Mouse (Mus musculus) left cerebral cortex, adult 2 months (tissue): ENCODE measurements at regions not wholly inside any gene's neighbourhood (a gene's known extent, or its start where the extent isn't known, plus 50 kb on each side); places are given as distances from the start of the nearest gene placed in this dataset.

Experiments
- DNase-seq, 2 experiments: peaks; one replicate each; pipeline ENCODE4 v3.0.0; 2021 to 2022; ENCODE audit warnings: low spot score in 2 of 2, mixed read lengths in 1 of 2; ENCODE audit errors: extremely low spot score in 1 of 2
- H3K27ac ChIP-seq: fragments of 200-600 bp; 2 replicates; pipeline ENCODE4 v1.8.1; 2022
- H3K4me3 ChIP-seq: fragments of 200-600 bp; 2 replicates; pipeline ENCODE4 v1.8.1; 2022
- CTCF ChIP-seq: fragments of 200-600 bp; IDR thresholded peaks from 2 replicates; pipeline ENCODE4 v1.8.1; 2022; ENCODE audit warnings: antibody characterized with exemption, mild to moderate bottlenecking, moderate library complexity
- intact Hi-C: fragments of 180-260 bp; cut with DNase I; formaldehyde crosslinking; loops from one replicate; pipeline ENCODE4 v1.15.1; 2025

- intact Hi-C loops = no loop called here
- no peak for DNase-seq
- no peak overlapping the region for H3K27ac ChIP-seq
- no peak overlapping the region for H3K4me3 ChIP-seq
- peak; percentile 24 for TF ChIP-seq CTCF
Observed at GRCm38 (mm10) chr5:97330074-97330473, 62.1 kb downstream of the Naa11 start.

DNA sequence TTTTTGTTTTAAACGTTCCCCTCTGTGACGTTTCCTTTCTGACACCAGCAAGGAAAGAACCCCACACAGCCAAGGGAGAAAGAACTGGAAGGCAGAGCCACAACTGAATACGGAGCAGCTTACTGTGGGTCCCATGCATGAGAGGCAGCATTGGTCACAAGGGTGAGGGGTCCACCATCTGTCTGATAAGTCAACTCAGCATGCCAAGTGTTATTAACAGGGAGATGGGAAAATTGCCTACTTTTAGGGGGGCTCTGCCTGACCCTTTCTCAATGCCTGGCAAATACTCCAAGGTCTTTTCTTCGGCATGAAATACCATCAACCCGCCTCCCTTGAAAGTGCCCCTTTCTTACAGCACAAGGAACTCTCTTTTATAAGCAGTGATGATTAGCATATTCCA, 66.3 kb downstream of the Naa11 start:
- no peak overlapping the region for H3K4me3 ChIP-seq
- no peak overlapping the region for H3K27ac ChIP-seq
- no peak for TF ChIP-seq CTCF
- intact Hi-C loops = no loop called here
- DNase-seq = no peak

DNA sequence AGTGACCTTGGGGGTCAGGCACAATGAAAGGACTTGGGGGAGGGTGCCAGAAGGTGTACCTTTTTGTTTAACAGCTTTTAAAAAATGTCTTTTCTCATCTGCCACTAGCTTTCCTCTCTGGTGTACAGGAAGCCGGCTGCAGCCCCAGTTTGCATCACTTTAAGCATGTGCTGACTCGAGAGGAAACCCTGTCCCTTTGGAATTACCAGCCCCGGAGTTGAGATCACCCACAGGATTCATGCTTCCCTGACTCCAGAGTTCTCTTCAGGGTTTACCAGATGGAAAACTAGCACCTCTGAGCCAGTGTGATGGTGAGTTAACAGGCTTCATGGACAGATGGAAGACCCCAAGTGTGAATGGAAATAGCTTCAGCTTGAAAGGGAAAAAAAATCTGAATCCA, 68.3 kb downstream of the Naa11 start:
- Histone ChIP-seq H3K4me3 (no peak overlapping the region), H3K27ac (no peak overlapping the region)
- intact Hi-C loops = no loop called here
- no peak for TF ChIP-seq CTCF
- DNase-seq = no peak

DNA sequence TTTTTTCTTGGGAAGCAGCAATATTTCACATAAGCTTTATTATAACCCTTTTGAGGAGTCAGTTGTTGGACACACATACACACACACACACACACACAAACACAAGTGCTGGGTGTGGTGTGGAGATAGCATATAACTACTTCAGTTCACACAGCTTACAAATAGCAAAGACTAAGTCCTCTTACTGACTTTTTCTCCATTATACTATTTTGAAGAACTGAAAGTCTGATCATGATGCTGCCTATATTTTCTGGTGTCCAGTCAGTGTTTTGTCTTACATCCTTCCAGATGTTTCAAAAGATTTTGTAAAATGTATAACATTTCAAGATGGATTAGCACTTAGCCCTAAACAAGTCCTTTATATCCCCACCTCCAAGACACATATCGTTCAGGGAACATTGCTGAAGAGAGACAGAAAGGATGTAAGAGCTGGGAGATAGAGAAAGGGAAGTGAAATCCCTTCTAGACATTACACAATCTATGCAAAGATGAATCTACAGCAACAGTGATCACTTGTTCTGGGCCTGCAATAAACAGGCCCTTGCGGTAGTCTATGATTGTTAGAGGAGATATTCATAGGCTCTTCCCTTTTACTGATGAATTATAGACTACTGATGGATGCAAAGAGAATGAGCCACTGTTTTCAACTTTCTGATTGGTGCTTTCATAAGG, 72.2 kb downstream of the Naa11 start:
- H3K4me3 ChIP-seq = no peak overlapping the region
- no peak for TF ChIP-seq CTCF
- no peak for DNase-seq
- intact Hi-C loops = no loop called here
- H3K27ac ChIP-seq = no peak overlapping the region

- Histone ChIP-seq H3K4me3 (no peak overlapping the region), H3K27ac (no peak overlapping the region)
- TF ChIP-seq CTCF = no peak
- no peak for DNase-seq
- intact Hi-C loops = no loop called here
Observed at GRCm38 (mm10) chr5:97306902-97307301, 85.3 kb downstream of the Naa11 start.

- no peak for TF ChIP-seq CTCF
- no peak overlapping the region for H3K4me3 ChIP-seq
- DNase-seq = no peak
- H3K27ac ChIP-seq = no peak overlapping the region
- intact Hi-C loops = no loop called here
Observed at GRCm38 (mm10) chr5:97304921-97305320, 87.3 kb downstream of the Naa11 start.

- DNase-seq = no peak
- TF ChIP-seq CTCF = no peak
- Histone ChIP-seq H3K4me3 (no peak overlapping the region), H3K27ac (no peak overlapping the region; the same call in 1 of the 2 replicates)
- intact Hi-C loops = no loop called here
Observed at GRCm38 (mm10) chr5:97301621-97302020, 90.6 kb downstream of the Naa11 start.

- peak in 1 of 2 experiments; percentile 66 for DNase-seq
- intact Hi-C loops = no loop called here
- H3K4me3 ChIP-seq = no peak overlapping the region
- no peak overlapping the region; the same call in 1 of the 2 replicates for H3K27ac ChIP-seq
- no peak for TF ChIP-seq CTCF
Observed at GRCm38 (mm10) chr5:97300861-97301260, 91.3 kb downstream of the Naa11 start.

DNA sequence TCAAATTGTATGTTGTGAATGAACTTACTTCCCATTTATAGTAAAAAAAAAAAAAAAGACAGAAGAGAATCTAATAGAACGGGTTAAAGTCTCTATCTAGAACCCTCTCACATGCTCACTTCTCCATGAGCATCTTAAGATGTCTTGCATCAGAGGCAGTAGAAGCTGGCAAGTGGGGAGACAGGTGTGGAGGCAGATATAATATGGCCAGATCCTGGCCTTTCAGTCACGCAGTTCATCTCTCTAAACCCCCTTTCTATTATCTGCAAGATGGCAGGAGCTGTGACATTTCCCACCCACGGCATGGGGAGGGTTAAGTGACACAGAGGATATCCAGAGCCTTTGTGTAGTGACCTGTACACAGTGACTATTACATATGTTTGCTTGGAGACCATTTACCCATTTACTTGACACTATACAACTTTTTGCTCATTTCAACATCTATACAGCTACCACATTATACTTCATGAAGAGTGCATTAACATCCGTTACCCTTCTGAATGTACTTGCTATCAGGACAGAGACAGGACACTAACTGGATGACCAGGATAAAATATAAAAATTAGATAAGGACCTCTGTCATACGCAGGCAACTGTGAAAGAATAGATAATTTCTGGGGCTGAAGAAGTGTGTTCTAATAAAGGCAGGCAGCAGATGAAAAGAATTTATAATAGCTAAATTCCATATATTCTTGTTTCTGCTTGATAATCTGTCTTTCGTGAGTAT, 91.9 kb downstream of the Naa11 start:
- intact Hi-C loops = no loop called here
- H3K4me3 ChIP-seq = no peak overlapping the region

GRCm38 (mm10) chr5:97299631-97300030, 92.5 kb downstream of the Naa11 start:
- no peak for DNase-seq
- Histone ChIP-seq H3K4me3 (no peak overlapping the region), H3K27ac (no peak overlapping the region)
- intact Hi-C loops = no loop called here
- no peak for TF ChIP-seq CTCF

More for the DNA sequence above, 91.9 kb downstream of the Naa11 start:
- no peak overlapping the region for H3K27ac ChIP-seq
- DNase-seq = no peak
- no peak for TF ChIP-seq CTCF

- intact Hi-C loops = no loop called here
- Histone ChIP-seq H3K4me3 (no peak overlapping the region), H3K27ac (no peak overlapping the region)
- TF ChIP-seq CTCF = no peak
- DNase-seq = no peak
Observed at GRCm38 (mm10) chr5:97296213-97296612, 96.0 kb downstream of the Naa11 start.

DNA sequence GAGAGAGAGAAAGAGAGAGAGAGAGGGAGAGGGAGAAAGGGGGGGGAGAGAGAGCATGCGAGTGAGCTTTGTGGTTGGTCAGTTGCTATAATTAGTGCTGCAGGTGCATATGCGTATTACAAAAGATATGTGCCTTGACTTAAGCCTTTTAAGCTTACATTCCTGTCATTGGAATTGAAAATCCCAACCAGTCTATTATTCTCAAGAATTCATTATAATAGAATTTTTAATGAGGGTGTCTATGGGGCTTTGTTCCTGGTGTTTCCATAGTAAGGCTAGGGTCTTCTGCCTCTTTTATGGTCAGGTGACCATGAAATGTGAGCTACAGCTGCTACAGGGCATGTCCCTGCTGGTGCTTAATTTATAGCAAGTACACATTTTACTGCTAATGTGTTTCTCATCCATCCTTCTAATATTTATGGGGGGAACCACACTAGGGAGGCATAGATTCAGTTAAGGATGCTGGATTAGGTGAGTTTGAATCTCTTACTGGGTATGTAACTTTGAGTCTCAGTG, 102.0 kb downstream of the Naa11 start:
- no peak overlapping the region for H3K27ac ChIP-seq
- no peak overlapping the region for H3K4me3 ChIP-seq
- no peak for DNase-seq
- intact Hi-C loops = no loop called here
- no peak for TF ChIP-seq CTCF
